Comparison of ENCODE assay signal across 8 mouse cellular contexts in the genomic region with DNA sequence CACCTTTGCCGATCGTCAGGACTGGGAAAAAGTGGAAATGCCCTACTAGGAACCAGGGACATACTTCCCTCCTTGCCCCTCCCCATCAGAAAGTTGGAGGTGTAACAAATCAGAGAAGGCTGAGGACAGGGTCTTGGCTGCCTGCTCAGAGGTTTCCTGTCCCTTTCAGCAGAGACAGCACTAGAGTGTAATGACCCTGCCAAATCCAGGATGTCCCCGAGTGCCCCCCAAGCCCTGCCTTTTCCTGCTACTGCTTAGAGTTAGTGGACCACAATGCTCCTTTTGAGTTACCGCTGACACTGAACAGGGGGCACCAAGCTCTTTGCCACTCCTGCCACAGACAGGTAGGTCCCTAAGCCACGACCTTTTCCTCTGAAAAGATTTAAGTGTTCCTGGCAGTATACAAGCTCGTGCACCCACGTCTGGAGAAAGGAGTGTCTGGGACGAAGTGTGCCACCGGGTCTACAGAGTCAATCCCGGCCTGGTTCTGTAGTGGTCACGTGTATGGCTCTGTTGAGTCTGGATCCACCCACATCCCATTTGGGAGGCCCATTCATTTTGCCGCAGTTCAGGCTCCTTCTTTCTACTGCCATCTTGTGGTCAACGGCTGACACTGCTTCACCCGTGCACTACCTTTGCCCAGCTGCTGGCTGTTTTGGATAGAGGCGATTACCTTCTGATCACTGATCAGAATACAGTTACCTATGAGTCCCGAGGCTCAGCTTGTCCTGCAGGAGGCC. TPM values are rescaled to one million over a fixed set of nuclear protein-coding genes. Genes with fewer than 3 reads are reported as not detected.
A peak's percentile ranks its signal among the peaks of the same experiment; 100 is the strongest.
DNase-seq lines count a peak whose midpoint lies in the region; ATAC-seq and TF ChIP-seq lines count a peak whose summit lies in the region.

No protein-coding gene starts in this region.

- peak; percentile 87 for TF ChIP-seq CTCF in forebrain, postnatal 0 days (IDR thresholded peaks at IDR 0.05; ENCODE audit: low read depth)

- peaks cover 12% of the 10 kb centered on the region; the same call in 1 of the 2 replicates for H3K4me1 ChIP-seq in forebrain, postnatal 0 days (ENCODE audit: insufficient read depth)
- H3K4me1 ChIP-seq in hindbrain, embryonic 16.5 days (ENCODE audit: control insufficient read depth, insufficient read depth, low read depth, low read length): peaks cover 14% of the 10 kb centered on the region

- no peaks in the 10 kb centered on the region for H3K27me3 ChIP-seq in forebrain, postnatal 0 days (ENCODE audit: insufficient read depth, low read length)
- no peaks in the 10 kb centered on the region for H3K27me3 ChIP-seq in hindbrain, embryonic 16.5 days (replicated peaks; ENCODE audit: control insufficient read depth, insufficient read depth, low read length)

- no peak overlapping the region for H3K4me3 ChIP-seq in forebrain, postnatal 0 days (ENCODE audit: low read depth, low read length)
- H3K4me3 ChIP-seq in hindbrain, embryonic 16.5 days (ENCODE audit: low read length): no peak overlapping the region

- H3K36me3 ChIP-seq in forebrain, postnatal 0 days (ENCODE audit: insufficient read depth): peaks cover 12% of the 10 kb centered on the region; the same call in 1 of the 2 replicates
- H3K36me3 ChIP-seq in hindbrain, embryonic 16.5 days (ENCODE audit: control insufficient read depth, insufficient read depth, low read length): peaks cover 4% of the 10 kb centered on the region

- DNase-seq in ovary, postnatal 36 days (ENCODE audit: low spot score): peak; percentile 47
- no peak for DNase-seq in ovary, adult 18-20 months (ENCODE audit: low spot score)
- DNase-seq in cerebellum, adult 8-10 months: peak; percentile 68
- DNase-seq in forebrain, postnatal 0 days: peak; percentile 80
- DNase-seq in left cerebral cortex, postnatal 14 days (ENCODE audit: low spot score in 2 of 2): peak; percentile 56 to 85
- DNase-seq in right cerebral cortex, postnatal 4 days: peak; percentile 48

- no peaks in the 10 kb centered on the region for H3K9me3 ChIP-seq in forebrain, postnatal 0 days (ENCODE audit: low read length)
- no peaks in the 10 kb centered on the region for H3K9me3 ChIP-seq in hindbrain, embryonic 16.5 days (ENCODE audit: control insufficient read depth, low read length)

- no peak overlapping the region for H3K27ac ChIP-seq in forebrain, postnatal 0 days (ENCODE audit: low read depth, low read length)
- no peak overlapping the region for H3K27ac ChIP-seq in hindbrain, embryonic 16.5 days (ENCODE audit: low read depth, low read length)

- H3K4me2 ChIP-seq in forebrain, postnatal 0 days (ENCODE audit: low read depth): peak overlapping the region; percentile 25
- peak overlapping the region; percentile 38 for H3K4me2 ChIP-seq in hindbrain, embryonic 16.5 days (ENCODE audit: low read length)

- ATAC-seq in forebrain, postnatal 0 days: peak; percentile 49
- ATAC-seq in hindbrain, embryonic 16.5 days: 0 out of 2 replicates have a peak, but pooled peaks have one; percentile 10
- ATAC-seq in megakaryocyte progenitor cell, adult 5-6 weeks (replicated peaks; ENCODE audit: poor library complexity): peak; percentile 62

- intact Hi-C loops in left cerebral cortex, postnatal 14 days (cut with DNase I): no loop called here

- H3K9ac ChIP-seq in forebrain, postnatal 0 days: no peak overlapping the region
- H3K9ac ChIP-seq in hindbrain, embryonic 16.5 days (ENCODE audit: low read depth, low read length): peak overlapping the region; percentile 25; the same call in 1 of the 2 replicates

- WGBS in forebrain, postnatal 0 days: 20% methylated on average over 16 of the region's 16 CpGs
- 18% methylated on average over 16 of the region's 16 CpGs for WGBS in hindbrain, embryonic 16.5 days

RNA-seq across cellular contexts. Expression of a gene that starts 4.5 kb away (rescaled TPM):
- total RNA-seq in forebrain, postnatal 0 days (2014; rRNA removed): 45.0 and 69.2 TPM in 2 replicates
- polyA plus RNA-seq in forebrain, postnatal 0 days (2015; fragmentation: Nextera tagmentation; extraction: Ambion mirVana): 35.0 and 41.4 TPM in 2 replicates
- polyA plus RNA-seq in hindbrain, embryonic 16.5 days (2015; fragmentation: Nextera tagmentation; extraction: Ambion mirVana): 92.3 and 94.7 TPM in 2 replicates
- total RNA-seq in left cerebral cortex, postnatal 14 days (2021): 10 to 100 TPM; 39.7 to 45.2 TPM
- 24.3 and 26.1 TPM in 2 replicates for total RNA-seq in megakaryocyte progenitor cell, adult 5-6 weeks (2015)
- total RNA-seq in megakaryocyte progenitor cell, adult 5-6 weeks (2017): 28.4 and 32.8 TPM in 2 replicates

RNA-seq across cellular contexts. Expression of a gene that starts 8.0 kb away (rescaled TPM):
- 14.8 and 19.3 TPM in 2 replicates for total RNA-seq in forebrain, postnatal 0 days (2014; rRNA removed)
- 14.1 and 14.9 TPM in 2 replicates for polyA plus RNA-seq in forebrain, postnatal 0 days (2015; fragmentation: Nextera tagmentation; extraction: Ambion mirVana)
- polyA plus RNA-seq in hindbrain, embryonic 16.5 days (2015; fragmentation: Nextera tagmentation; extraction: Ambion mirVana): 27.3 and 35.0 TPM in 2 replicates
- 1 to 10 TPM; 3.6 to 3.8 TPM for total RNA-seq in left cerebral cortex, postnatal 14 days (2021)
- total RNA-seq in megakaryocyte progenitor cell, adult 5-6 weeks (2015): 103 and 107 TPM in 2 replicates
- total RNA-seq in megakaryocyte progenitor cell, adult 5-6 weeks (2017): 150 and 151 TPM in 2 replicates

RNA-seq across cellular contexts. Expression of a gene that starts 31.7 kb away (rescaled TPM):
- total RNA-seq in forebrain, postnatal 0 days (2014; rRNA removed): 917 and 954 TPM in 2 replicates
- polyA plus RNA-seq in forebrain, postnatal 0 days (2015; fragmentation: Nextera tagmentation; extraction: Ambion mirVana): 702 and 718 TPM in 2 replicates
- polyA plus RNA-seq in hindbrain, embryonic 16.5 days (2015; fragmentation: Nextera tagmentation; extraction: Ambion mirVana): 553 and 621 TPM in 2 replicates
- total RNA-seq in left cerebral cortex, postnatal 14 days (2021): 100 to 1,000 TPM; 191 to 243 TPM
- 0.15 TPM in 1 of 2 replicates, not detected in the other for total RNA-seq in megakaryocyte progenitor cell, adult 5-6 weeks (2015)
- 0.41 and 0.92 TPM in 2 replicates for total RNA-seq in megakaryocyte progenitor cell, adult 5-6 weeks (2017)

Comparison
In these comparisons a context has a peak if more than half of its experiments do, and no peak if none do; other contexts are left out.
1. ATAC-seq: peak in every context shown above with its lines; median percentile 62 in megakaryocyte progenitor cell, adult 5-6 weeks; 49 in forebrain, postnatal 0 days; 10 in hindbrain, embryonic 16.5 days.
2. RNA of a gene that starts 31.7 kb away (total RNA-seq): 917 to 954 TPM in forebrain, postnatal 0 days and 191 to 243 TPM in left cerebral cortex, postnatal 14 days; 0.15 to 0.92 TPM in megakaryocyte progenitor cell, adult 5-6 weeks; every median in the first group is over 100 times any median in the second.